Mouse (Mus musculus): ENCODE results near the gene Stac2.

- no peak for TF ChIP-seq CTCF (IDR thresholded peaks at IDR 0.05; ENCODE audit: borderline replicate concordance, extremely low read depth, insufficient read depth, insufficient read length)
- no peak for TF ChIP-seq POLR2A (IDR thresholded peaks at IDR 0.05; ENCODE audit: borderline replicate concordance, extremely low read depth, insufficient read depth, insufficient read length, poor library complexity, severe bottlenecking)
Observed at GRCm38 (mm10) chr11:98022253-98022554, 31.1 kb downstream of the Stac2 start.
